Mouse (Mus musculus) thymus, adult 2 months (tissue): ENCODE results near the gene Dock1.

ENCODE experiments used
- CTCF ChIP-seq: fragments of 200-500 bp; IDR thresholded peaks from 2 replicates; pipeline ENCODE4 v1.5.1; 2012; ENCODE audit warnings: mild to moderate bottlenecking, control low read depth, low read length, moderate library complexity, borderline replicate concordance; ENCODE audit not compliant: control insufficient read depth, poor library complexity, insufficient read depth; ENCODE audit errors: extremely low read depth
- POLR2A ChIP-seq: fragments of 200-500 bp; IDR thresholded peaks from 2 replicates; pipeline ENCODE4 v1.6.1; 2012; ENCODE audit warnings: mild to moderate bottlenecking, low read length, control low read depth, moderate library complexity; ENCODE audit not compliant: control insufficient read depth, poor library complexity, insufficient read depth; ENCODE audit errors: extremely low read depth

DNA sequence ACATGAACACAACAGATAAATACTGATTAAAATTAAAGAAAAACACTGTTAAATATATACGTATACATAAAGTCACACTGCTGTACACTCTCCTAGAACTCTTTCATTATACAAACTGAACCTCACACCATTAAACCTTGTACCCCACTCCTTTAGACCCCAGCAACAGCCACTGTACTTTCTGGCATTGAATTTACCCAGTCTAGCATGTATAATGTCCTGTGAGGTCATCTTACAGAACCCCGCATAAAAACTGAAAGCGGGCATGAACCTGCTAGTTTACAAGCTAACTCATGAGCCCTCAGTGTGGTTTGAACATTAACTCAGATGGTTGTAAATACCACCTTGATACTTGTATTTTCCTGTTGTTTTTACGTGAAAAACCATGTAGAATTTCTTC, 489.2 kb downstream of the Dock1 start:
- TF ChIP-seq POLR2A (no peak), CTCF (no peak)
